Mouse (Mus musculus) heart, postnatal 10 days (tissue): ENCODE measurements around the gene Apex1. TPM values are rescaled to one million over a fixed set of nuclear protein-coding genes. Genes with fewer than 3 reads are reported as not detected.
"Not testable (repeated sequence)": the region's sequence is repeated elsewhere in the genome, so short reads cannot be mapped to it uniquely, and the experiment has no call there.

ENCODE experiments used
- DNase-seq, 2 experiments: peaks; one replicate each; pipeline ENCODE4 v3.0.0; 2021
- intact Hi-C: fragments of 180-260 bp; cut with DNase I; formaldehyde crosslinking; loops from one replicate; pipeline ENCODE4 v1.15.1; 2025
- total RNA-seq, 2 experiments: library from RNA; stranded (reverse); gene quantifications; 2 replicates each; pipeline ENCODE4 v1.2.3; 2021

Apex1 gene
- 10 to 100 TPM; 39.5 to 43.4 TPM for total RNA-seq

GRCm38 (mm10) chr14:50924281-50925064 is at the start of gene Apex1, which contains the start of gene Osgep:
Apex1 (plus strand) TSS chr14:50924968.
Osgep (minus strand) TSS chr14:50924893.
- intact Hi-C loops = loop anchor here (10.0 kb wide), 1 partner anchor 120 kb away; the partner anchor contains the start of genes Ccnb1ip1 and Parp2

GRCm38 (mm10) chr14:50875175-50875574 is 49.6 kb upstream of the Apex1 start:
- intact Hi-C loops = no loop called here
- DNase-seq = no peak

More at GRCm38 (mm10) chr14:50924281-50925064, at the start of gene Apex1, which contains the start of gene Osgep:
- peak; percentile 97 for DNase-seq

DNA sequence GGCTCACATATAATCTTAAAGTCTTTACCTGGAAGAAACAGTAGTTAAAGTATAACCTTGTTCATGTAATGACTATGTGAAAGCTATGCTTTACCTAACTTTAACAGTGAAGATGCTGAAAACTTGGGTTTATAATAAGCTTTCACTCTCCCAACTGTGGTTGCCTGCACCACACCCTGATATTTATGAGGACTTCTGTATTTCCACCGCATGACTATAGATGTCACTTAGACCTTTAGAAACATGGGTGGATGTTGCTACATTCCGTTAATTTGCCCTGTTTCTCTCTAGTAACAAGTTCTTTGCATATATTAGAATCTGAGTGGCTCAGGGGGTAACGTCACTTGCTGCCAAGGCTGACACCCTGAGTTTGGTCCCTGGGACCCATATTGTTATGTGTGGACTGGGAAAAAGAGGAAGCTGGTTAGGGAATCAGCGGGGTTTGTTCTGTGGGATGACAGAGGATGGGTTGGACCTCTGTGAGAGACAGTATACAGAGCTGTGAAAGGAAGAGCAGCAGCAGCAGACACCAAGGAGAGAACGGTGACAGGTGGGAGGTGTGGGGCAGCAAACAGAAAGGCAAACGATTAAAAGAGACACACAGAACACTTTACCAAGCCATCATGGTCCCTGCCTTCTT is 49.1 kb upstream of the Apex1 start:
- no peak for DNase-seq
- intact Hi-C loops = no loop called here

- no peak for DNase-seq
- intact Hi-C loops = no loop called here
Observed at GRCm38 (mm10) chr14:50876236-50876950, 48.4 kb upstream of the Apex1 start.

- intact Hi-C loops = no loop called here
- no peak for DNase-seq
Observed at GRCm38 (mm10) chr14:50891621-50892020, 33.1 kb upstream of the Apex1 start.

GRCm38 (mm10) chr14:50892091-50892490 is 32.7 kb upstream of the Apex1 start:
- DNase-seq = no peak
- intact Hi-C loops = no loop called here

- intact Hi-C loops = no loop called here
- DNase-seq = peak; percentile 32 to 36
Observed at GRCm38 (mm10) chr14:50892541-50893459, 32.0 kb upstream of the Apex1 start.

- intact Hi-C loops = no loop called here
Observed at GRCm38 (mm10) chr14:50895407-50895806, 29.4 kb upstream of the Apex1 start.

GRCm38 (mm10) chr14:50895985-50896746 is 28.6 kb upstream of the Apex1 start:
- intact Hi-C loops = no loop called here
- peak; percentile 67 to 75 for DNase-seq

More at GRCm38 (mm10) chr14:50895407-50895806, 29.4 kb upstream of the Apex1 start:
- DNase-seq = no peak

DNA sequence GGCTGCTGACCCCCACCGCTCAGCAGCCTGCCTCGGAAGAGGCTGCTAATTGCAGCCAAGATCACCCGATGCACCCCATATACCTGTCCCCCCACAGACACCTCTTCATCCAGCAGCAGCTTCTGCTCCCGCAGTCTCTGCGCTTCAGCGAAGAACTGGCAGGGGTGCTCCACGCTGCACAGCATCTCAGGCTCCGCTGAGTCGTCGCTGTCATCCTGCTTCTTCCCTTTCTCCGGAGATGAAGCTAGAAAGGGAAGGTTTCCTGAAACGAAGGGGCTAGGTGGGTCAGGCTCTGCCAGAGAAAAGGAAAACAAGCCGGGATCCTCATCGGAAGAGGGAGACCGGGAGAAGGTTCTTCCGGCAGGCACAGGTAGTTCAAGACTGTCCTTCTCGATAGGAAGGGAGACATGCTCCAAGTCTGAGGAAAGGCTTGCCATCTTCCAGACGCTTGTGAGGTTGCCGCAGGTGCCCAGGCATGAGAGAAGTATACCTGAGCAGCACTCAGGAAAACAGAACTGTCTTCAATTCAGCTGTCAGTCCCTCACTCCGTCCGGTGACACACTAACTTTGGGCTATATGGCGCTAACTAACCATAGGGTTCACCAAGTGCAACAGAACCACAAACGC is 27.9 kb upstream of the Apex1 start:
- DNase-seq = peak; percentile 26 to 30

GRCm38 (mm10) chr14:50897374-50897765 is 27.4 kb upstream of the Apex1 start, which contains the start of gene Klhl33:
Klhl33 (minus strand) TSS chr14:50897507.
- peak; percentile 38 to 43 for DNase-seq
- intact Hi-C loops = no loop called here

More for the DNA sequence above, 27.9 kb upstream of the Apex1 start:
- intact Hi-C loops = no loop called here

DNA sequence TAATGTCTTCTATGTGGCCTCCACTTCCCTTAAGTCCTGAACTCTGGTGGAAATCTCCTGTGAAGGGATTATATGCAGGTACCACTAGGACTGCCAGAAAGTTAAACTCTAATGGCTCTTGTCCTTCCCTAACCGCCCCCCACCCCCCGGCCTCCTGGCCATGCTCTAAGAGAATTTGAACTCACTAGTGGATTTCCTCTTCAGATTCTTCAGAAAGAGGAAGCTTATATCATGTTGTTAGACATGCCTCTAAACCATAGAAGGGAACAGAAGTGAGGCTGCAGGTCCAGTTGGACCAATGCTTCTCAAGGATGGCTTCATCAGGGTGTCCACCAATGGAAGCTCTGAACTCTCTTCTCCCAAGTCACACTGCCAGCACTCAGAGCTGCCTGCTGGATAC is 26.8 kb upstream of the Apex1 start:
- DNase-seq, intact Hi-C loops: not testable (repeated sequence)

DNA sequence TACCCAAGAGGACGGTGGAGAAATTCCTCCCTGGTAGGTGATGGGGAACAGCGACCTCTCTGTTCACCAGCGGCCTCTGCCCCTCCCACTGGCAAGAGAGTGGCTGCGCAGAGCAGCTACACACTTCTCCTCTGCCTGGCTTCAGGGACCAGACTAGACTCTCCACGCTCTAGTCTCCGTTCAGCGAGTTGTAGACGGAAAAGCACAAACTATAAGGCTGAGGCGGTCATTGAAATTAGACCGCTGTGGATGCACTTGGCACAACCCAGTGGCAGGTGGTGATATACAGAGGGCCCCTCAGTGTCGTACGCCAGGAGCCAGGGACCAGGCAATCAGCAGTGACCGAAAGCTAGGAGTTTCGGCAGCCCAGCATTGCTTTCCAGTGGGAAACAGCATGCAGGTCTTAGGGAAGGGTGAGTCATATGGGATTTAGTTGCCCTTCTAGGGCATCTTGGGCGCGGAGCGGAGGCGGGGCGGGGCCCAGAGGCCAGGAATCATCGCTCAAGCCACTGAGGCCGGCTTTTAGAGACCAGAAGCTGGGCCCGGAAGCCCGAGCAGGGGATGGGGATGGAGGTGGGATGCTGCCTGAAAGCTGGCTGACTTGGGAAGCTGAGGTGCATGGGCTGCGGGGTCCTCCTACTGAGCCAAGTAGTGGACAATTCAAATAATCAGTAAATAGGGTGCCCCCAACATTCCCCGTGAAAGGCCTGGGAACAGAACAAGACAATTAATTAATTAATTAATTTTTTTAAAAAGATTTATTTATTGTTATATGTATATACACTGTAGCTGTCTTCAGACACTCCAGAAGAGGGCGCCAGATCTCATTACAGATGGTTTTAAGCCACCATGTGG is 20.6 kb upstream of the Apex1 start:
- DNase-seq = peak; percentile 36 to 37
- intact Hi-C loops = no loop called here

DNA sequence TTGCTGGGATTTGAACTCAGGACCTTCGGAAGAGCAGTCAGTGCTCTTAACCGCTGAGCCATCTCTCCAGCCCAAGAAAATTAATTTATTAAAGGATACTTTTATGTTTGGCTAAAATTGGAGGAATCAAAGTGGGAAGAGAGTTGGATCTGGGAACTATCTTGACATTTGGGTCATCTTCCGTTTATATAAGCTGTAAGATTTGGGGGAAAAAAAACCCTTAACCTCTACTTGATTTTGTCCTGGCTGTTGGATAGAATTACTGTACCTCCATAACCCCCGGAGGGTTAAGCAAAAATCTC is 20.0 kb upstream of the Apex1 start:
- no peak for DNase-seq

GRCm38 (mm10) chr14:50905327-50905726 is 19.4 kb upstream of the Apex1 start:
- DNase-seq, intact Hi-C loops: not testable (repeated sequence)

More for the DNA sequence above, 20.0 kb upstream of the Apex1 start:
- intact Hi-C loops = no loop called here

- intact Hi-C loops = no loop called here
- DNase-seq = no peak
Observed at GRCm38 (mm10) chr14:50908126-50908525, 16.6 kb upstream of the Apex1 start.

- intact Hi-C loops = no loop called here
- no peak for DNase-seq
Observed at GRCm38 (mm10) chr14:50911356-50911755, 13.4 kb upstream of the Apex1 start.

DNA sequence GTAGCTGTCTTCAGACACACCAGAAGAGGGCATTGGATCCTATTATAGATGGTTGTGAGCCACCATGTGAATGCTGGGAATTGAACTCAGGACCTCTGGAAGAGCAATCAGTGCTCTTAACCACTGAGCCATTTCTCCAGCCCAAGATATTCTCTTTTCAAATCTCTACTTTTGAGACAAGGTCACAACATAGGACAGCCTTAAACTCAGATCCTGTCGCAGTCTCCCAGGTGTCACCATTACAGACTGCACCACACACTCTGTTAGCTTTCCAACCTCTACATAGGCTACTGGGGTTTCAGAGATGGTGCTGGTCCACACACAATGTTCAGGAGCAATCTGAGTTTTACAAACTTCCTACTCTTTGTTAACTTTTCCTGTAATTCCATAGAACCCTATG is 1.3 kb upstream of the Apex1 start:
- not testable (repeated sequence) for DNase-seq
- intact Hi-C loops = loop anchor here (10.0 kb wide), 1 partner anchor 119 kb away; the partner anchor contains the start of genes Ccnb1ip1 and Parp2
